18 mouse cellular contexts compared by ENCODE assay signal in the genomic region with DNA sequence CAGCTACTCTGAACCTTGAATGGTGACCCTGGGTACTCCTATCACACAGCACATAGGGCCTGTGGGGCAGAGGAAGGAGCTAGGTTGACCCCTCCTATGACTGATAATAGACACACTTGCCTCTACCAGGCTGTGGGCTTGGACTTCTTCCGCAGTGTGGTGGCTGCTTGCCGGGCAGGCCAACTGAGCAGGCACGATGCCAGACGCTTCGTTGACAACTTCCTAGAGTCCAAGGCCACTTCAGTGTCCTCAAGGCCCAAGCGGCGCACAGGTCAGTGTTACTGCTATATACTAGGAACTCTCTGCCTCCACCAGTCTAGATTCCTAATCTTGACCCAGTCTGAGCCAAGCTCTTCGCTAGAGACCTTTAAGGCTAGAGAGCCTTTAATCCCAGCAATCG. TPM values are rescaled to one million over a fixed set of nuclear protein-coding genes. Genes with fewer than 3 reads are reported as not detected.
"Had no signal": no experiment of that assay in that cellular context is flagged by ENCODE, and none has a peak within 500 bp of the region (broad histone marks: within the 10 kb centered on the region; RNA-seq: fewer than 3 reads in every experiment).

No protein-coding gene starts in this region.

- H3K4me3 ChIP-seq: limb, embryonic 12.5 days; midbrain, embryonic 13.5 days; neural tube, embryonic 12.5 days had no signal

- H3K27me3 ChIP-seq: midbrain, embryonic 13.5 days had no signal

- H3K9ac ChIP-seq: limb, embryonic 12.5 days; liver, embryonic 14.5 days; lung, embryonic 14.5 days; midbrain, embryonic 13.5 days; neural tube, embryonic 12.5 days had no signal

- H3K27ac ChIP-seq: kidney, postnatal 0 days; limb, embryonic 12.5 days; liver, embryonic 14.5 days; midbrain, embryonic 13.5 days; neural tube, embryonic 12.5 days; stomach, postnatal 0 days had no signal

- H3K9me3 ChIP-seq: limb, embryonic 12.5 days; midbrain, embryonic 13.5 days; neural tube, embryonic 12.5 days had no signal

- H3K4me1 ChIP-seq: limb, embryonic 12.5 days; midbrain, embryonic 13.5 days; neural tube, embryonic 12.5 days had no signal

- ATAC-seq: midbrain, embryonic 13.5 days had no signal

- H3K36me3 ChIP-seq: limb, embryonic 12.5 days; midbrain, embryonic 13.5 days; neural tube, embryonic 12.5 days had no signal

- DNase-seq: kidney, adult 9 months; kidney, postnatal 36 days; layer of hippocampus, adult 9-11 months; layer of hippocampus, postnatal 36 days; liver; lung, embryonic 14.5 days; lung, postnatal 14 days; thymus, adult 2 months; thymus, postnatal 25 days had no signal

- H3K4me2 ChIP-seq: limb, embryonic 12.5 days; lung, embryonic 14.5 days; midbrain, embryonic 13.5 days; neural tube, embryonic 12.5 days had no signal

RNA-seq across cellular contexts. Expression of a gene that starts 8.0 kb away (rescaled TPM):
- total RNA-seq: megakaryocyte progenitor cell, adult 5-6 weeks; midbrain, postnatal 0 days; neutrophil, adult 5-6 weeks had no signal
- polyA plus RNA-seq: kidney, postnatal 0 days; limb, embryonic 12.5 days; liver, embryonic 14.5 days; midbrain, embryonic 13.5 days; midbrain, postnatal 0 days; neural tube, embryonic 12.5 days had no signal

RNA-seq across cellular contexts. Expression of a gene that starts 10.3 kb away (rescaled TPM):
- total RNA-seq: megakaryocyte progenitor cell, adult 5-6 weeks had no signal
- polyA plus RNA-seq: limb, embryonic 12.5 days; midbrain, embryonic 13.5 days had no signal

RNA-seq across cellular contexts. Expression of a gene that starts 26.9 kb away (rescaled TPM):
- total RNA-seq: megakaryocyte progenitor cell, adult 5-6 weeks; neutrophil, adult 5-6 weeks had no signal
- polyA plus RNA-seq: liver, embryonic 14.5 days had no signal
